Mouse (Mus musculus) thymus, adult 2 months (tissue): ENCODE results near the gene Sipa1l1. TPM values are rescaled to one million over a fixed set of nuclear protein-coding genes. Genes with fewer than 3 reads are reported as not detected.

ENCODE experiments used
- DNase-seq: peaks from one replicate; pipeline ENCODE4 v3.0.0; 2021
- H3K27ac ChIP-seq: fragments of 200-500 bp; 2 replicates; pipeline ENCODE4 v1.5.1; 2012; ENCODE audit warnings: low read length, control low read depth; ENCODE audit not compliant: control insufficient read depth, insufficient read depth
- H3K27me3 ChIP-seq: fragments of 200-500 bp; 2 replicates; pipeline ENCODE4 v1.6.1; 2012; ENCODE audit warnings: mild to moderate bottlenecking, low read length, moderate library complexity, mixed read lengths; ENCODE audit not compliant: control insufficient read depth, insufficient read depth
- H3K36me3 ChIP-seq: fragments of 200-500 bp; 2 replicates; pipeline ENCODE4 v1.6.1; 2012; ENCODE audit warnings: mild to moderate bottlenecking, low read length, moderate library complexity; ENCODE audit not compliant: control insufficient read depth, insufficient read depth
- H3K4me1 ChIP-seq: fragments of 200-500 bp; replicated peaks from 2 replicates; pipeline ENCODE4 v1.6.1; 2012; ENCODE audit warnings: low read length; ENCODE audit not compliant: control insufficient read depth, insufficient read depth
- H3K4me3 ChIP-seq: fragments of 200-500 bp; 2 replicates; pipeline ENCODE4 v1.5.1; 2012; ENCODE audit warnings: mild to moderate bottlenecking, low read length, control low read depth, moderate library complexity; ENCODE audit not compliant: control insufficient read depth, insufficient read depth
- CTCF ChIP-seq: fragments of 200-500 bp; IDR thresholded peaks from 2 replicates; pipeline ENCODE4 v1.5.1; 2012; ENCODE audit warnings: mild to moderate bottlenecking, control low read depth, low read length, moderate library complexity, borderline replicate concordance; ENCODE audit not compliant: control insufficient read depth, poor library complexity, insufficient read depth; ENCODE audit errors: extremely low read depth
- POLR2A ChIP-seq: fragments of 200-500 bp; IDR thresholded peaks from 2 replicates; pipeline ENCODE4 v1.6.1; 2012; ENCODE audit warnings: mild to moderate bottlenecking, low read length, control low read depth, moderate library complexity; ENCODE audit not compliant: control insufficient read depth, poor library complexity, insufficient read depth; ENCODE audit errors: extremely low read depth
- WGBS: fragments of 180-500 bp; shearing (Covaris S2); methylation state at CpG from one replicate; pipeline ENCODE4 v1.1.7; 2018; 5-methylcytosine and 5-hydroxymethylcytosine counted together
- polyA plus RNA-seq: library from polyadenylated mRNA; depleted of rRNA; stranded (reverse); fragments of >200 nt; gene quantifications from 2 replicates; pipeline ENCODE4 v1.2.3, GENCODE M21; 2012

The Sipa1l1 gene
- polyA plus RNA-seq, 1 experiment: 43.7 TPM

DNA sequence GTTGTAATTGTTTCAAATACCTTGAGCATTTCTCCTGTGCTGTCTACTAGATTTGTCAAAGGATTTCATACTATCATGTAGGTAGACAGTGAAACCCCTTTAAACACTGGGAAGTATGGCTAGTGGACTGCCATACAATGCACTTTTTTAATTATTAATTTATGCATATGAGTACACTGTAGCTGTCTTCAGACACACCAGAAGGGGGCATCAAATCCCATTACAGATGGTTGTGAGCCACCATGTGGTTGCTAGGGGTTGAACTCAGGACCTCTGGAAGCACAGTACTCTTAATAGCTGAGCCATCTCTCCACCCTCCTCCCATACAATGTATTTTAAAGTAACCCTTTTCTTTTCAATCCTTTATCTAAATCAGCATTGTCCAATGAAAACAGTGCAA lies 219.0 kb downstream of the Sipa1l1 start:
- peaks cover 13% of the 10 kb centered on the region for H3K36me3 ChIP-seq
- H3K4me3 ChIP-seq: no peak overlapping the region
- TF ChIP-seq POLR2A: no peak
- no peak for TF ChIP-seq CTCF
- no peaks in the 10 kb centered on the region; the same call in 1 of the 2 replicates for H3K4me1 ChIP-seq
- no peaks in the 10 kb centered on the region for H3K27me3 ChIP-seq
- H3K27ac ChIP-seq: no peak overlapping the region
- no peak for DNase-seq

DNA sequence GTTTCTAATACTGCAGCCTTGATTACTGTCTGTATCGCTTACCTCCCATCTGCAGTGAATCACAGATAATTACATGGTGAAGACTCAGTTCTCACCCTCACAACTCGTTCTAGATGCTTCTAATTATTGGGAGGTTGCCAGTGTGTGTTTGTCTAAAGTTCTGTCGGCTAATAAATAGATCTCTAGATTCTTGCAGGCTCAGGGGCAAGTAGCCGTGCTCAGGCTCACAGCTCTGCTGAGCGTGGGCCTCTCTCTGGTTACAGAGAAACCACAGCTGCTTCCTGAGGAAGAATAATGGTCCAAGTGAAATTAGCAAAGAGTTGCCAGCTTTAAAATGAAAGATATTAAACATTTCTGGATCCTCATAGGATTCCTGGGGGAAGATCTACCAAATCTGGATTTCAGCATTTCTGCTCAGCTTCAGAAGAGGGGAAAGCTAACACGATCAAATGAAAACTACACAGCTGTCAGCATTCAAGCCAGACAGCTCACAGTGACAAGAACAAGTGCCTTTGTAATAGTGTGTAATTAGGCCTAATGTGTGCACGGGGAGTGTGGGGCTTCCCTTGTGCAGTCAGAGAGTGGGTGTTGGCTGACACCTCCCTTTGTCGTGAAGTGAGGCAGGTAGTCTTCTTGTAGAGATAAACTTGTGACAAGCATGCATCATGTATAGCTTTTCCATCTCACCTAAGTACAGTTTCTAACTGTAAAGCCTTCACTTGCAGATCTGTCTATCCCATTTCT lies 225.2 kb downstream of the Sipa1l1 start:
- Histone ChIP-seq H3K36me3 (peaks cover 7% of the 10 kb centered on the region; the same call in 1 of the 2 replicates), H3K4me3 (no peak overlapping the region), H3K27ac (no peak overlapping the region), H3K27me3 (no peaks in the 10 kb centered on the region), H3K4me1 (peaks cover 2% of the 10 kb centered on the region)
- DNase-seq: no peak
- 20% methylated on average over 8 of the region's 8 CpGs for WGBS
- no peak for TF ChIP-seq POLR2A
- no peak for TF ChIP-seq CTCF

DNA sequence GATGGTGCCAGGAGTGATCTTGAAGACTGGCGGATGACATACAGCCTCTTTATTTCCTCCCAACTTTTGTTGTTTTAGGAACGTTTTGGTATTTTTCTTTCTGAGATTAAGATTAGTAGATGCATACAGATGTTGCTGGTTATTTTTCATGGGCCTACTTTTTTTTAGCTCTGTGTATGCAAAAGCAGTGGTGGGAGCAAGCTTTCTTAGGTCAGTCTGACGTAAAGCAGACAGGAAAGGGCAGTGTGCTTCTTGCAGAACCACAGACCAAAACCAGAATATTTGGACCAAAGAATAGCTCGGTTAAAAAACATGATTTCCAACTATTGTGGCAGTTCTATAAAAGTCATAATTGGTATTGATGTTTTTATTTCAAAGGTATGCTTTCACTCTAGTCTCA lies 226.1 kb downstream of the Sipa1l1 start:
- no peak overlapping the region for H3K4me3 ChIP-seq
- H3K27ac ChIP-seq: no peak overlapping the region
- DNase-seq: no peak
- 92% methylated on average over 4 of the region's 4 CpGs for WGBS
- peaks cover 2% of the 10 kb centered on the region for H3K4me1 ChIP-seq
- peaks cover 7% of the 10 kb centered on the region; the same call in 1 of the 2 replicates for H3K36me3 ChIP-seq
- no peaks in the 10 kb centered on the region for H3K27me3 ChIP-seq
- TF ChIP-seq POLR2A (no peak), CTCF (no peak)

DNA sequence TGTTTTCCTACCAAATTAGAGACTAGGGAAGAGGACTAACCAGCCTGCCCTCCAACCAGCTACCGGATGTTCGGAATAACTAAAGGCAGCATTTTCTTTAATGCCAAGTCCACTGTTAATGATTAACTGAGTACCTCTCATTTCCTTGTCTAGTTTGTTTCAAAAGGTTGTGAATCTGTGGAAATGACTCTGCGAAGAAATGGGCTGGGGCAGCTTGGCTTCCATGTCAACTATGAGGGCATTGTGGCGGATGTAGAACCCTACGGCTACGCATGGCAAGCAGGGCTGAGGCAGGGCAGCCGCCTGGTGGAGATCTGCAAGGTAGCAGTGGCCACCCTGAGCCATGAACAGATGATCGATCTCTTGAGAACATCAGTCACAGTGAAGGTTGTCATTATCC lies 228.1 kb downstream of the Sipa1l1 start:
- WGBS: 96% methylated on average over 8 of the region's 8 CpGs
- H3K27me3 ChIP-seq: no peaks in the 10 kb centered on the region
- TF ChIP-seq POLR2A: no peak
- H3K4me3 ChIP-seq: no peak overlapping the region
- no peak overlapping the region for H3K27ac ChIP-seq
- no peak for DNase-seq
- H3K36me3 ChIP-seq: peaks cover 7% of the 10 kb centered on the region; the same call in 1 of the 2 replicates
- peaks cover 2% of the 10 kb centered on the region for H3K4me1 ChIP-seq

DNA sequence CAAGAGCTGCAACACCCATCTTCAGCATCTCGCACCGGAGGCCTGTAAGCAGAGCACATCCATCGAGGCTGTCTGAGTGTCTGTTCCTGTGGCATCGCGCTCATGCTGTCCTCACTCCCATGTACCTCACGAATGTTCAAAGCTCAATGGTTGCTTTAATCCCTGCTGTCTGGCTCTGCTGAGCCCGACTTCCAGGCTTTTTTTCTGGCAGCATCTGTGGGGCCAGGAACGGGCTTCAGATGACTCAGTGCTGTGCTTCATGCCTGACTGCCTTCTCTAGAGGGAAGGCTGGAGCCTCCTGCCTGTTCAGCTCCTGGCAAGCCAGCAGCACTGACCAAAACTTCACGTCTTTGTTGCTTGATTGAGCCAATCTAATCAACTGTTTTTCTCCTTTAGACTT lies 228.6 kb downstream of the Sipa1l1 start:
- no peak overlapping the region for H3K27ac ChIP-seq
- TF ChIP-seq CTCF (no peak), POLR2A (no peak)
- H3K36me3 ChIP-seq: peaks cover 8% of the 10 kb centered on the region; the same call in 1 of the 2 replicates
- no peak for DNase-seq
- no peaks in the 10 kb centered on the region for H3K27me3 ChIP-seq
- 94% methylated on average over 9 of the region's 9 CpGs for WGBS
- peaks cover 2% of the 10 kb centered on the region for H3K4me1 ChIP-seq
- H3K4me3 ChIP-seq: no peak overlapping the region

DNA sequence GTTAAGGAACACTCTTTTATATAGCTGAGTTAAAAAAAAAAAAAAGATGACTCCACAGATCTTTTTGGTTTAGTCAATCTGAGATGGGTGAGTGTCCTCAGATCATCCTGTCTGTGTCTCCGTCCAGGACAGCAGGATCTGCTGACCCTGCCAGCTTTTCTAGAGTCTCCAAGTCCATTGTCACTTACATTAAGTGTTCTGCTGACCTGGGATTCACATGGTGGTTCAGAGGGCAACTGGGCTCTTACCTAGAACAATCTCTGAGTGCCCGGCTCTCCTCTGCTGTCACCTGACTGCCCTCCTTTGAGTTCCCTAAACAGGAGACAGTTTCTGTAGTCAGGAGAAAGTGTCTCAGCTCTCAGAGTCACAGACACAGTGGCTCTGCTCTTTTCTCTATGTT lies 229.8 kb downstream of the Sipa1l1 start:
- no peak overlapping the region for H3K4me3 ChIP-seq
- TF ChIP-seq POLR2A: no peak
- no peak for TF ChIP-seq CTCF
- H3K4me1 ChIP-seq: 0 out of 2 replicates have a peak, but pooled peaks cover 2% of the 10 kb centered on the region
- DNase-seq: no peak
- 98% methylated on average over 2 of the region's 2 CpGs for WGBS
- peaks cover 13% of the 10 kb centered on the region for H3K36me3 ChIP-seq
- H3K27me3 ChIP-seq: no peaks in the 10 kb centered on the region
- no peak overlapping the region for H3K27ac ChIP-seq

DNA sequence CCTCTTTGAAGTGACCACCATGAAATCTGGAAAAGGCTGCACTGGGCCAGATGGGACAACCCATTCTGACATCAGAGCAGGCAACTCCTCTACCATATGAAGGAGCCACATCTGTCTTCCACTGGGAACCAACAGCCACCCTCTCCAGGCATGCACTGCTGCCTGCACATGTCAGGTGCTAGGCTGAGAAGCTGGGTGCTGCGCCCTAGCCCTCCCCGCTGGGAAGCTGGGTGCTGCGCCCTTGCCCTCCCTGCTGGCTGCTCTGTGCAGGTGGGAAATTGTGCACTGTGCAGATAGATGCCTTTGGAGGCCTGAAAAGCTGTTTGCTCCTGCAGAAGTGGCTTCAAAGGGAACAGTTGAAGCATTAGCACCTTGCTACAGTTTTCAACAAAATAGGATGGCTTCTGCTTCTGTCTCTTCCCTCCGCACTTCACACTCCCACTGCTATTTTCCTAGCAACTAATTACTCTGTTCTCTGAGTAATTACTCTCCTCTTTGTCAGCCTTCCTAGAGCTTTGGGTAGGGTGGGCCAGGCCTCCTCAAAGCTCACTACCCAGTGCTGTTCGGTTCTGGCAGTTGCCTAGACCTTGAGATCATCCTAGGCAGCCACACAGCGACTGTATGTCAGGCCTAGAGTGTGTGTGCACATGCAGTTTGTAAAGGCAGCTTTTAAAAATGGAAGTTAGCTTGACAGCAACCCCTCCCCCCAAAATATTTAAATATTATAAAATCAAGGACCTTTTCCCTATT lies 231.0 kb downstream of the Sipa1l1 start:
- H3K4me1 ChIP-seq: no peaks in the 10 kb centered on the region
- no peak overlapping the region for H3K4me3 ChIP-seq
- H3K27me3 ChIP-seq: no peaks in the 10 kb centered on the region
- 88% methylated on average over 6 of the region's 6 CpGs for WGBS
- DNase-seq: no peak
- TF ChIP-seq POLR2A: no peak
- no peak for TF ChIP-seq CTCF
- peaks cover 13% of the 10 kb centered on the region for H3K36me3 ChIP-seq
- H3K27ac ChIP-seq: no peak overlapping the region
